Mouse (Mus musculus): Measurements from ENCODE around the gene Mrps18c. TPM values are rescaled to one million over a fixed set of nuclear protein-coding genes. Genes with fewer than 3 reads are reported as not detected.

The Mrps18c gene
- 84.6 TPM for polyA plus RNA-seq (2014; fragmentation: Illumina TruSeq; extraction: RNeasy Lipid Tissue Mini Kit (QIAGEN cat#74804); ENCODE audit: insufficient read depth, low read depth, low replicate concordance)

GRCm38 (mm10) chr5:100798165-100798860, at the start of gene Mrps18c, which contains the start of gene Helq:
Gene Mrps18c (plus strand): TSS chr5:100798627.
Gene Helq (minus strand): TSS chr5:100798598.

DNA sequence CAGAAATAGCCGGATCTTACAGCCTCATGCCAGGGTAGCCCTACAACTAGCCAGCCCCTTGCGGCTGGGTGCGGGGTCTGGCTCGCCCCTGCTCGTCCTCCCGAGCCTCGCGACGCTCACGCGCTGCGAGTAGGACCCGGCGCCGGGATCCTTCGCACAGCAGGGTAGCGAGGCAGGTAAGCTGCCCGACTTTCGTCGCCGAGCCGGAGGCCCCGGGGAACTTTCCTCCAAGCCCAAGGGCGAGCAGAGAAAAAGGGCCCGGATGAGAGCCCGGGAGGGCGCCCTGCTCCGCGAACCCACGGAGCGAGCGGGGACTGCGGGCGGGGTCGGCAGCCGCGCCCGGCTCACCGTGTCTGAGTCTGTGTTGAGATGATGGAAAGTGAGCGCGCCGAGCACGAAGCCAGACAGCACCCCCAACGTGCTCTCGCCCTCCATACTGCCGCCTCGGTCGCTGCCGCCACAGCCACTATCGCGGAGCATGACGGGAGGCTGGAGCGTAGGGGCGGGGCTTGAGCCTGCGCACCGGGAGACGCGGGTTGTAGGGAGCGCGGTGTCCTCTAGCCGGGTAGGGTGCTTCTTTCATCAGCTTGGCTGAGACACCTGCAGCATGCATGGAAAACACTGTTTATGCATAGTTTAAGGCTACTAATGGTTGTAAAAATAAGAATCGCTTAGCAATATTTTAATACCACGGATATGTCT, 22.2 kb downstream of the Mrps18c start, which contains the start of gene Abraxas1:
Gene Abraxas1, minus strand, starts transcription at position 483 of the 702 bp plus-strand sequence.

GRCm38 (mm10) chr5:100845485-100845847, 47.0 kb downstream of the Mrps18c start, which contains the start of gene Gpat3:
Gene Gpat3 (plus strand): TSS chr5:100845713.

Other genes starting within 250 kb of the Mrps18c start
- 148 TPM for gene Plac8, start 226.4 kb upstream of the Mrps18c start, polyA plus RNA-seq (2014; fragmentation: Illumina TruSeq; extraction: RNeasy Lipid Tissue Mini Kit (QIAGEN cat#74804); ENCODE audit: insufficient read depth, low read depth, low replicate concordance)
- gene Coq2, start 123.5 kb upstream of the Mrps18c start, polyA plus RNA-seq (2014; fragmentation: Illumina TruSeq; extraction: RNeasy Lipid Tissue Mini Kit (QIAGEN cat#74804); ENCODE audit: insufficient read depth, low read depth, low replicate concordance), result 44.1 TPM
- gene Hpse, start 78.9 kb upstream of the Mrps18c start, polyA plus RNA-seq (2014; fragmentation: Illumina TruSeq; extraction: RNeasy Lipid Tissue Mini Kit (QIAGEN cat#74804); ENCODE audit: insufficient read depth, low read depth, low replicate concordance), result 3.2 TPM
- 6.5 TPM for gene Helq, start within 50 bp of the Mrps18c start, polyA plus RNA-seq (2014; fragmentation: Illumina TruSeq; extraction: RNeasy Lipid Tissue Mini Kit (QIAGEN cat#74804); ENCODE audit: insufficient read depth, low read depth, low replicate concordance)
- 4.7 TPM for gene Abraxas1, start 22.3 kb downstream of the Mrps18c start, polyA plus RNA-seq (2014; fragmentation: Illumina TruSeq; extraction: RNeasy Lipid Tissue Mini Kit (QIAGEN cat#74804); ENCODE audit: insufficient read depth, low read depth, low replicate concordance)
- gene Gpat3, start 47.1 kb downstream of the Mrps18c start, polyA plus RNA-seq (2014; fragmentation: Illumina TruSeq; extraction: RNeasy Lipid Tissue Mini Kit (QIAGEN cat#74804); ENCODE audit: insufficient read depth, low read depth, low replicate concordance), result 4.2 TPM